Mouse (Mus musculus): ENCODE measurements around the gene Grin2b.

Grin2b gene

DNA sequence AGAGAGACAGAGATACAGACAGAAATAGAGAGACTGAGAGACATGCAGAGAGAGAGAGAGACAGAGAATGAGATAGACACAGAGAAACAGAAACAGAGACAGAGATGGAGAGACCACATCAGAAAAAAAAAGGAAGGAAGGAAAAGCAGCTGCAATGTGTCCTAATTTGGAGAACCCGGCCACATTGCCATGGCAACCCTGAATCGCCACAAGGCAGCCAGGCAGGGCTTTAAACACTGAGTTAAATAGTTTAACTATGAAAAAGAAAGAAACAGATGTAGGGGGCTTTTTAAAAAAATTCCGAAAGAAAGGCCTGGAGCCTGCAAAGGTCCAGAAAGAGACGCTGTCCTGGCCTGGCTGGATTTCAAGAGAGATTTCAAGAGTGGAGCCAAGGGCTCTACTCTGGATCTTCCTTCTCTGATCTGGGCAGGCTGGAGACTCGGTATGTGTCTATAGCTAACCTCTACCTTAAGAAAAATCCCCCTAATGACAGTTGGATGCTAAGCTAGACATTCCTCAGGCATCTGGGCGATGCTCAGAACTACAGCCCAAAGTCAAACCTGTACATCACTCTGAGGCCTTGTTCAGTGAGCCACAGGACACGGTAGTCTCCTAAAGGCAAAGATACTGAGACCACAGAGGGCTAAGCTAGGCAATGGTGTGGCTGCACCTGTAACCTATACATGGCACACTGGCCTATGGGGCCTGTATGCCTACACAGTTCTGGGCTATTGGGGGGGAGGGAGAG is 162.8 kb downstream of the Grin2b start:
- DNase-seq (ENCODE audit: low spot score in 2 of 2), result no peak

DNA sequence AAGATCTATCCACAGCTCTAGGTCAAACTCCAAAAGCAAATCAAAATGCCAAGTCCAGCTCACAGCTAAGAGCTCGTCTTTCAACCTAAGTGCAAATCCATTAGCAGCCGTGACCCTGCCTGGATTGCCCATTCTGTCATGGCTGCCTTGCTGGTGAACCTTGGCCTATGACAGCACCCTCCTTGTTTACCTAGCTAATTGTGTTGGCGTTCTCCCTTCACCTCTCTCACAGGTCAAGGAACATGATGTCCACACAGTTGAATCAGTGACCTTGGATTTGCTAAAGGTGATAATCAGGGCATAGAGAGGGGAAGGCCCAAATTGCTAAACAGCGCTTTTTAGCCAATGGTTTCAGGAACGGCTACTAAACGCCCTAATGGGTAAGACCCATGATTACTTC is 165.2 kb downstream of the Grin2b start:
- DNase-seq (ENCODE audit: low spot score in 2 of 2), result no peak

DNA sequence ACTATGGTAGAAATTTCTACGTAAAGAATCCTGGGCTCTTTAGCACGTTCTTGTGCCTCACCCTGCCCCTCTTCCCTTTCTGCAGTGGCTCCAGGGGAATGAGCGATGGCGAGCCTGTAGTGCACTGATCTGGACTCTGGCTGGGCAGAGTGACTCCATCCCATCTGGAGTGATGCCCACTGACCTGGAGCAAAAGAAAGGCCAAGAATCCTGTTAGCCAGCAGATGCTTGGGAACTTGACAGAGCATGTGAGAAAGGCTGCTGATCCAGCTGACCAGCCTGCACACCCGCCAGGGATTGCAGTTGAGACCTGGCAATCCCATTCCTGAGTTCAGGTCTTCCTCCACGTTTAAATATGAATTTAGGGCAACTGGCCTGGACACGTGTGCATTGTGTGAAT is 178.6 kb downstream of the Grin2b start:
- no peak for DNase-seq (ENCODE audit: low spot score in 2 of 2)

- DNase-seq (ENCODE audit: low spot score in 2 of 2), result no peak
These were observed 179.4 kb downstream of the Grin2b start for GRCm38 (mm10) chr6:135993897-135994296.

DNA sequence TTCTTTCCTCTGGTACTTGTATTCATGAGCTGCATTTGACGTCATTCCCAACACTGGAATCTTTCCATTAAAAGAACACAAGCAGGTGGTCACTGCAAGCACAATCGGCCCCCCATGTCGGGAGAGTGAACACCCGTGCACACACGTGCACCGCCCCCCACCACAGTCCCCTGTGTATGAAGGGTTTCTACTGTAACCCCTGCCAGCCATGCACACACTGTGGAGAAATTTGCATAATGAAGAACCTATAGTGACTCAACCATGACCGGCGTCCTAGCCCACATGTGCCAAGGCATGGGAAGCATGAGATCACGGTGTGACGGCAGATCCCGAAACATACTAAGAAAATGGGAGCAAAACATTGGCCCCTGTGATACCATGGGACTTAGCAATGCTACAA is 179.9 kb downstream of the Grin2b start:
- DNase-seq (ENCODE audit: low spot score in 2 of 2), result no peak

DNA sequence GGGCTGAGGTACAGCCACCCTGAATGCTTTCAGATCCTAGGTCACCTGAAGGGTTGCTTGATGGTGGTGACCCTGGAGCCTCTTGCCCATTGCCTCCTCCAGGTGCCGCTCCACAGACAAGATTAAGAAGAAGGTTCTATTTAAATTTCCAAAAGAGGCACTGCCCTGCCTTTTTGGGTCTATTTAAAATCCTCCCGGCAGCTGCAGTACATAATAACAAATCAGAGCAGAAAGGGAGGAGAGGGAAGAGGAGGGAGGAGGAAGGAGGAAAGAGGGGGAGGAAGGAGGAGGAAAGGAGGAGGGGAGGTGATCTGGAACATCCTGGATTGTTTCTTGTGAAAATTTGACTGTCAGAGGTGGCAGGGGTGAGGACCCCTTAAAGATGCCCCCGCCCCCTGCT is 197.2 kb downstream of the Grin2b start:
- no peak for DNase-seq (ENCODE audit: low spot score in 2 of 2)

DNA sequence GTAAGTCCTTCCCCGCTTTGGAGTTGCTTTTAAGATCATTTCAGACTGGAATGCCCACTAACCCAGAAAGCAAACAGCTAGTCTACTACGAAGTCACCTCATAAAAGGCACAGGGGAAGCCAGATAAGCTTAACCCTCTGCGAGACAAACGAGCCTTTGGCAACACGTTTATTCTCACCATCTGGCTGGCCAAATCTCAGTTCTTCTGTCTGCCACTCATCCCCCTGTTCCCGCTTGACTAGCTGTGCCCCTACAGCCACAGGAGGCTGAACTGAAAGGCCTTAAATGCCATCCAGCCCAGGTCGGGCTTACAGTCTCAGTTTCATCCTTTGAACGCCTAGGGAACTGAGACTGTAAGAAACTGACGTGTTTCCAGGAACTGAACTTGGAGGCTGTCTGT is 200.8 kb downstream of the Grin2b start:
- no peak for DNase-seq (ENCODE audit: low spot score in 2 of 2)

- DNase-seq (ENCODE audit: low spot score in 2 of 2), result no peak
These were observed 201.8 kb downstream of the Grin2b start for GRCm38 (mm10) chr6:135971481-135971880.

DNA sequence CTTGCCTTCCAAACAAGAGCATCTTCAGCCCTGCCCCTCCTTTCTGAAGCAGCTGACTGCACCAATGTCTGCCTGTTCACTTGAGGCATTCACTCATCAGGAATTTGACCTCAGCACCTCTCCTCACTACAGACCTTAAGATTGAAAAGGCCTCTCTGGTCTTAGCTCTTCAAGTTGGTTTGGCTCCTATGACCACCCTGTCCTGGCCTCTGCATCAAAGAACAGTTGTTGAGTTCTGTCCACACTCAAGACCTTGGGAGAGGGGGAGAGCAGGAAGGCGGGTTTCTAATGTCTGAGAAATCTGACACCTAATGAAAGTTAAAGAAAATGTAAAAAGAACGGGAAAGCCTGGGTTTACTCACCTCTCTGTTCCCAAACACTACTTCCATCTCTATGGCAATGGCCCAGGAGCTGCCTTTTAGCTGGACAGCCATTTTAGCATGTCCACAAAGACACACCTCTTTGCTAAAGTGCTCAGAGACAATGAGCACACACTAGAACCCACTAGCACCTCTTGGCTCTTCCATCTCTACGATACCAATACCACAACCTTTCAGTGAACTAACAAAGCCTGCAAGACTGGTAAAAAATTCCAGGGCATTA is 202.5 kb downstream of the Grin2b start:
- DNase-seq (ENCODE audit: low spot score in 2 of 2), result no peak

GRCm38 (mm10) chr6:135961766-135962165 is 211.5 kb downstream of the Grin2b start:
- no peak for DNase-seq (ENCODE audit: low spot score in 2 of 2)

- DNase-seq (ENCODE audit: low spot score in 2 of 2), result no peak
These were observed 213.7 kb downstream of the Grin2b start for GRCm38 (mm10) chr6:135959629-135960028.

- DNase-seq (ENCODE audit: low spot score in 2 of 2), result no peak
These were observed 221.6 kb downstream of the Grin2b start for GRCm38 (mm10) chr6:135951666-135952065.

DNA sequence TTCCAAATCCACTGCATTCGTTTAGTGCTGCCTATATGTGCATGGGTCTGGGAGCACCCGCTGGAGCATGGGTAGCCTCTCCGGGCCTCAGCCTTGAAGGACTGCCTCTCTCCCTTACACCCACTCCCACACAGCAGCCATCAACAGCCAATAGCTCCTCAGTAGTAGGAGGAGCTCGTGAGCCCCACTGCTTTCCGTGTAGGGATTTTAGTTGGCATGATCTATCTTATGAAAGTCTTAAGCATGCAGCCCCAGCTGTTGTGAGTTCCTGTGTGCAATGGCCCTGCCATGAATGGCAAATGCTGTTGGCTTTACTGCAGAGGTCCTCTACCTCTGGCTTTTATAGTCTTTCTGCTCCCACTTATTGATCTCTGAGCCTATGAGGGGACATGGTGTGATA is 227.8 kb downstream of the Grin2b start:
- DNase-seq (ENCODE audit: low spot score in 2 of 2), result no peak

DNA sequence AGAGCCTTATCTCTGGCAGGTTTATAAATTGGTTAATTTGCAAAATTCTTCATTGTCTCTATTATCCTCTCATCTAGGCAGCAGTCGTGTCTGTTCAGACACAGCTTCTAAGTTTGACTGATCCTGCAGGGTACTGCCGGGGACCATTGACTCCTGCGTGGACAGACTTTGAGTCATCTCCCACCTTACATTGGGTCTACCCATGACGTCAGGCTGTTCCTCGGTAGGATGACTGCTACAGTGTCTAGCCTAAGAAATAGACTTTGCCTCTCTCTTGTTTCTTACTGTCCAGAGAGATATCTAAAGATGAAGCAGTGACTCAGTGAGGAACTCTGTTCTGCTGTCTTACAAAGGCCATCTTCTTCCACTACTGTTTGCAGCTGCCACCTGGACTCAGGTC is 229.0 kb downstream of the Grin2b start:
- DNase-seq (ENCODE audit: low spot score in 2 of 2), result no peak

DNA sequence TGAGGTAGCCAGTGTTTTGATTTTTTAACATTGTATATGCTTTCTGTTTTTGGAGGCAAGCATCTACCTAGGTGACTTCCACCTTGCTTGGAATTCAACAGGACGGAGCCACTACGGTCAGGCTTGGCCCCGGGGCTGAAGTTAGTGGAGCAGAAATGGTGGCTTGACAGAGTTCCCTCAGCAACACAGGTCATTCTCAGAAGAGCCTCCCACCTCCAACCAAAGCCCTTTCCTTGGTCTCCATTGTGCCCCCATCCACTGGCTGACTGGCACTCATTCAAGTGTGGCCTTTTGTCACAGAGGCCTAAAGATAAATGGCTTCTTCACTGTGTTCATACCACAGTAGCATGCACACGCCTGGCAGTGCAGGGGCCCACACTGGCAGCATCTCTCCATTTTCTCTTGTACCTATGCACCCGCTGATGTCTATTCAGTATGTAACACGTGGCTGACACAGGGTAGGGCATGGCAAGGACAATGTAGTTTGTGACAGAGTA is 230.1 kb downstream of the Grin2b start:
- DNase-seq (ENCODE audit: low spot score in 2 of 2), result no peak

- DNase-seq (ENCODE audit: low spot score in 2 of 2), result no peak
These were observed 240.4 kb downstream of the Grin2b start for GRCm38 (mm10) chr6:135932924-135933323.

DNA sequence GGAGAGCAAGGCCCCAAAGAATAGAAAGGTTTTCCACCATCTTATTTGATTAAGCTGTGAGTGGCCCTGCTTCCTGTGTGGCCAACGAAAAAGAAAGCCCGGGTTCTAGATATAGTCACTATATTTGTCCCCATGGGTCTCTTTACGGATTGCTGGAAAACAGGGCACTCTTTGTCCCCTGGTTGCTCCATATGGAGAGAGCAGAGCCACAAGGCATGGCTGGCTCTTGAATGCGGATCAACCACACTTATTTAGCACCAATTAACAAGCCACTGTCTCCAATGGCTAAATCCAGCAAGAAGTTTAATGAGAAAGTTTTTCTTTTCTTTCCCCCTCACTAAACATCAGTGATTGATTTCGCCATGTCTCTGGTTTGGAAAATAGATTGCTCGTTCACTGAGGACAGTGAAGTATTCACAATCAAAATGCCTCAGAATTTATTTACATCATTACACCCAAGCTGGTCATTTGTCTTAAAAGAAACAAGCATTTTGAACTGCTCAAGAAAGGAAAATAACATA is 240.9 kb downstream of the Grin2b start:
- DNase-seq (ENCODE audit: low spot score in 2 of 2), result no peak

DNA sequence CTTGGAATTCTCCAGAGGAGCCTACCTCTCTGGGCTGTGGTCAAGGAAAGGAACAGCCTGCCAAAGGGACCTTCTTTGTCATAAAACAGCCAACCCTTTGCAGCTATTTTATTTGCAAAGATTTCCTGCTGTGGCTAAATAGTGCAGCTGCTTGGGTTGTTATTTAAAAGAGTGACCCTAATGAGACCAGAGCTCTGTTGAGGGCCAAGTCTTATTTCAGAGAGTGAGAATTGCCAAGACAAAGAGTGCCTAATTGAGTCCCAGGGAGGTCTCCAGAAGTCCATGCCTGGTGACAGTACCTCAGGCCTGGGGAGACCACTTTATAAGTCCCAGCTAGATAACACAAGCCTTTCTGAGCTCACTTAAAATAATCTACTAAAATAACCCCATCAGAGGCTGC is 255.6 kb downstream of the Grin2b start:
- no peak for DNase-seq (ENCODE audit: low spot score in 2 of 2)

- no peak for DNase-seq (ENCODE audit: low spot score in 2 of 2)
These were observed 258.7 kb downstream of the Grin2b start for GRCm38 (mm10) chr6:135914608-135915007.

DNA sequence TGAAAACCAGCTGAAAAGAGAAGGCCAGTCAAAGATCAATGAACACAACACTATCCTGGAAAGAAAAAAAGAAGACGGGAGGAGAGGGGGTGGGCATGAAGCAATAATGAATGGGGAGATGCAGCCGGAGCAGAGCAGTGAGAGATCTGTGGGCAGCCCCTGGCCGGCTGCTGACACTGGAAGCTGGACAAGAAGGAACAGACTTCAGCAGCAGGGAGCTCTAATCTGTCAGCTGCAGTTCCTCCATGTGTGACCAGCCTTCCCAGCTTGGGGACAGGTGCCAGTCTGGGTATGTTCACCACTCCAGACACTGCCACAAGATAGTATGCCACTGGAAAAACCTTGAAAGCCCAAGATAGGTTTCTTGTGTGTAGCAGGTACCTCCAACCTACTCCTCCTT is 261.2 kb downstream of the Grin2b start:
- DNase-seq (ENCODE audit: low spot score in 2 of 2), result no peak

GRCm38 (mm10) chr6:135911131-135911530 is 262.2 kb downstream of the Grin2b start:
- no peak for DNase-seq (ENCODE audit: low spot score in 2 of 2)

- peak in 1 of 2 experiments; percentile 2 for DNase-seq (ENCODE audit: low spot score in 2 of 2)
These were observed 265.6 kb downstream of the Grin2b start for GRCm38 (mm10) chr6:135907540-135908320.
